Mouse (Mus musculus): ENCODE results near the gene Nrl.

Gene Nrl

GRCm38 (mm10) chr14:55527940-55528339 lies 3.2 kb upstream of the Nrl start:
- peak; percentile 33 to 41 for DNase-seq

- no peak for DNase-seq
These were observed 1.9 kb upstream of the Nrl start for GRCm38 (mm10) chr14:55526674-55527073.

- no peak for DNase-seq
These were observed 719 bp downstream of the Nrl start for GRCm38 (mm10) chr14:55524062-55524461.

- peak; percentile 63 to 72 for DNase-seq
These were observed 4.1 kb downstream of the Nrl start for GRCm38 (mm10) chr14:55520451-55521361.

GRCm38 (mm10) chr14:55519604-55520003 lies 5.2 kb downstream of the Nrl start:
- DNase-seq: no peak

GRCm38 (mm10) chr14:55518897-55519296 lies 5.9 kb downstream of the Nrl start:
- DNase-seq: no peak

- no peak for DNase-seq
These were observed 8.9 kb downstream of the Nrl start for GRCm38 (mm10) chr14:55515846-55516245.

- no peak for DNase-seq
These were observed 10.9 kb downstream of the Nrl start for GRCm38 (mm10) chr14:55513927-55514326.

GRCm38 (mm10) chr14:55511037-55511436 lies 13.7 kb downstream of the Nrl start:
- no peak for DNase-seq

GRCm38 (mm10) chr14:55510125-55510731 lies 14.6 kb downstream of the Nrl start, which contains the start of gene Cpne6:
Gene Cpne6, plus strand, starts transcription at chr14:55510445.
- no peak for DNase-seq

- no peak for DNase-seq
These were observed 15.2 kb downstream of the Nrl start for GRCm38 (mm10) chr14:55509540-55509939.

GRCm38 (mm10) chr14:55507801-55508200 lies 17.0 kb downstream of the Nrl start:
- DNase-seq: no peak

- DNase-seq: no peak
These were observed 19.2 kb downstream of the Nrl start for GRCm38 (mm10) chr14:55505612-55506011.

- DNase-seq: peak; percentile 84 to 90
These were observed 27.3 kb downstream of the Nrl start for GRCm38 (mm10) chr14:55497449-55497821.

- DNase-seq: no peak
These were observed 27.9 kb downstream of the Nrl start for GRCm38 (mm10) chr14:55496761-55497448.

- DNase-seq: peak; percentile 57 to 69
These were observed 29.1 kb downstream of the Nrl start for GRCm38 (mm10) chr14:55495509-55496240.

GRCm38 (mm10) chr14:55492103-55492502 lies 32.7 kb downstream of the Nrl start:
- no peak for DNase-seq

- DNase-seq: peak; percentile 75 to 82
These were observed 33.4 kb downstream of the Nrl start for GRCm38 (mm10) chr14:55491291-55491833.

GRCm38 (mm10) chr14:55490361-55491201 lies 34.2 kb downstream of the Nrl start, which contains the start of gene Carmil3:
Gene Carmil3, plus strand, starts transcription at chr14:55490651.
- DNase-seq: peak; percentile 90 to 91

- DNase-seq: no peak
These were observed 37.9 kb downstream of the Nrl start for GRCm38 (mm10) chr14:55486836-55487235.

GRCm38 (mm10) chr14:55484430-55485085 lies 40.2 kb downstream of the Nrl start:
- no peak for DNase-seq

All from cerebellum, adult 18-20 months (tissue).